Mouse (Mus musculus) G1E (cell line): Measurements from ENCODE around the gene Vil1.

ENCODE experiments used
- CTCF ChIP-seq: IDR thresholded peaks from 2 replicates; pipeline ENCODE4 v1.5.1; 2012; ENCODE audit warnings: low read depth, low read length, inconsistent platforms, mixed read lengths
- GATA1 ChIP-seq: IDR thresholded peaks from 2 replicates; pipeline ENCODE4 v1.6.1; 2012; ENCODE audit warnings: borderline replicate concordance, low read length, inconsistent platforms, mixed read lengths
- TAL1 ChIP-seq: conservative IDR thresholded peaks from 2 replicates; pipeline ENCODE4 v1.6.1; 2012; ENCODE audit warnings: low read depth, low read length, inconsistent platforms, mixed read lengths

- no peak for TF ChIP-seq TAL1
- no peak for TF ChIP-seq CTCF
- no peak for TF ChIP-seq GATA1
Observed at GRCm38 (mm10) chr1:74380484-74380883, 28.7 kb upstream of the Vil1 start.
